Mouse (Mus musculus) kidney, adult 2 months (tissue): Measurements from ENCODE around the gene Gm10837.

Experiments
- CTCF ChIP-seq: fragments of 200-500 bp; conservative IDR thresholded peaks from 2 replicates; pipeline ENCODE4 v1.5.1; 2011; ENCODE audit warnings: low read depth, mild to moderate bottlenecking, control low read depth, low read length, moderate library complexity, mixed read lengths; ENCODE audit not compliant: insufficient read depth, insufficient read length
- POLR2A ChIP-seq: fragments of 200-500 bp; IDR thresholded peaks from one replicate; pipeline ENCODE4 v1.6.1; 2011; ENCODE audit warnings: low read depth, low read length, control low read depth

GRCm38 (mm10) chr14:122535986-122536385, 45.6 kb downstream of the Gm10837 start:
- TF ChIP-seq POLR2A = no peak
- TF ChIP-seq CTCF = no peak
